Mouse (Mus musculus) heart, embryonic 11.5 days (tissue): ENCODE measurements around the gene Pip5kl1. TPM values are rescaled to one million over a fixed set of nuclear protein-coding genes. Genes with fewer than 3 reads are reported as not detected.

ENCODE experiments used
- ATAC-seq: fragments of 200-750 bp; cut with Nextera tagmentation; replicated peaks from 2 replicates; pipeline ENCODE4 v1.8.0; 2017; ENCODE audit warnings: moderate library complexity; ENCODE audit not compliant: insufficient number of reproducible peaks, low FRiP score, low TSS enrichment
- H3K27ac ChIP-seq: fragments of 300-500 bp; sonication (generic); 2 replicates; pipeline ENCODE4 v1.5.1; 2014; ENCODE audit warnings: mild to moderate bottlenecking, low read depth, low read length
- H3K27me3 ChIP-seq: fragments of 300-500 bp; sonication (generic); 2 replicates; pipeline ENCODE4 v1.6.1; 2014; ENCODE audit warnings: mild to moderate bottlenecking, low read length, mixed read lengths; ENCODE audit not compliant: control insufficient read depth, insufficient read depth
- H3K36me3 ChIP-seq: fragments of 300-500 bp; sonication (generic); 2 replicates; pipeline ENCODE4 v1.6.1; 2014; ENCODE audit warnings: mild to moderate bottlenecking, low read length, moderate library complexity, mixed read lengths; ENCODE audit not compliant: control insufficient read depth, insufficient read depth
- H3K4me1 ChIP-seq: fragments of 300-500 bp; sonication (generic); 2 replicates; pipeline ENCODE4 v1.6.1; 2014; ENCODE audit warnings: low read length; ENCODE audit not compliant: control insufficient read depth, insufficient read depth
- H3K4me2 ChIP-seq: fragments of 300-500 bp; sonication (generic); 2 replicates; pipeline ENCODE4 v1.6.1; 2014; ENCODE audit warnings: mild to moderate bottlenecking, moderate library complexity
- H3K4me3 ChIP-seq: fragments of 300-500 bp; sonication (generic); 2 replicates; pipeline ENCODE4 v1.5.1; 2014; ENCODE audit warnings: low read depth, low read length
- H3K9ac ChIP-seq: fragments of 300-500 bp; sonication (generic); 2 replicates; pipeline ENCODE4 v1.6.1; 2014; ENCODE audit warnings: mild to moderate bottlenecking, low read depth, low read length, moderate library complexity
- H3K9me3 ChIP-seq: fragments of 300-500 bp; sonication (generic); replicated peaks from 2 replicates; pipeline ENCODE4 v1.6.1; 2016; ENCODE audit warnings: low read length; ENCODE audit not compliant: control insufficient read depth
- WGBS: fragments of 180-500 bp; shearing (Covaris S2); extraction: QIAGEN DNeasy Blood & Tissue Kit; methylation state at CpG from one replicate; pipeline ENCODE4 v1.1.7; 2014; ENCODE audit not compliant: insufficient replicate concordance; 5-methylcytosine and 5-hydroxymethylcytosine counted together
- polyA plus RNA-seq: library from polyadenylated mRNA; unstranded; fragments of >200 nt; fragmentation: Nextera tagmentation; extraction: Ambion mirVana; gene quantifications from 2 replicates; pipeline ENCODE4 v1.2.1, GENCODE M21; 2014

The Pip5kl1 gene
- polyA plus RNA-seq = 0.31 and 0.51 TPM in 2 replicates

DNA sequence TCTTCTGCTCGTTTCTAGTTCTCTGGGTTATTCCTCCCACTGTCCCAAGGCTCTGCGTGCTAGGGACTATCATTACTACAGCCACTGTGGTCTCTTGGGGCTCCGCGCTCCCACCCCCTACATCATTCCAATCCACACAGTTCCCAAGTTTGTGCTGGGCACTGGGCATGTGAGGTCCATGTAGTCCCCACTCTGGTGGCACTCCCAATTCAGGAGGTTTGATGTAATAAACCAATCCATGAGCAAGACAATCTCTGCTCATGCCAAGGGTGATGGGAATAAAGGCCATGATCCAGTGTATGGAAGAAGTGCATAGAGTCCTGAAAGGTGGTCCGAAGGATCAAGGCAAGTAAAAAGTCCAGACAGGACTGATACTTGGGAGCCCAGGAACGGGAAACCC lies at the start of gene Pip5kl1:
Gene Pip5kl1 (plus strand): TSS at position 301 of the 400 bp plus-strand sequence.
- Histone ChIP-seq H3K9me3 (no peaks in the 10 kb centered on the region), H3K4me2 (peak within 1 kb of the TSS; percentile 82), H3K4me1 (peaks cover 10% of the 10 kb centered on the region), H3K9ac (peak within 1 kb of the TSS; percentile 53; the same call in 1 of the 2 replicates), H3K4me3 (peak within 1 kb of the TSS; percentile 42), H3K36me3 (peaks cover 3% of the 10 kb centered on the region; the same call in 1 of the 2 replicates), H3K27ac (no peak within 1 kb of the TSS), H3K27me3 (peaks cover 37% of the 10 kb centered on the region)
- ATAC-seq = no peak
- 75% methylated on average over 6 of the region's 6 CpGs for WGBS

GRCm38 (mm10) chr2:32525816-32526215 lies 48.8 kb upstream of the Pip5kl1 start:
- Histone ChIP-seq H3K27me3 (no peaks in the 10 kb centered on the region), H3K27ac (no peak overlapping the region), H3K4me3 (no peak overlapping the region), H3K36me3 (no peaks in the 10 kb centered on the region), H3K9me3 (no peaks in the 10 kb centered on the region), H3K4me1 (no peaks in the 10 kb centered on the region), H3K4me2 (no peak overlapping the region), H3K9ac (no peak overlapping the region)
- ATAC-seq = no peak
- 80% methylated on average over 12 of the region's 12 CpGs for WGBS

- WGBS = 74% methylated on average over 14 of the region's 14 CpGs
- Histone ChIP-seq H3K27me3 (no peaks in the 10 kb centered on the region), H3K9me3 (no peaks in the 10 kb centered on the region), H3K9ac (no peak overlapping the region), H3K4me2 (no peak overlapping the region), H3K36me3 (no peaks in the 10 kb centered on the region), H3K27ac (no peak overlapping the region), H3K4me3 (no peak overlapping the region), H3K4me1 (no peaks in the 10 kb centered on the region)
- ATAC-seq = no peak
These were observed 47.1 kb upstream of the Pip5kl1 start for GRCm38 (mm10) chr2:32527468-32527966.

GRCm38 (mm10) chr2:32528326-32528725 lies 46.3 kb upstream of the Pip5kl1 start:
- H3K4me3 ChIP-seq = no peak overlapping the region
- WGBS = 73% methylated on average over 1 of the region's 1 CpGs
- no peaks in the 10 kb centered on the region for H3K4me1 ChIP-seq
- H3K36me3 ChIP-seq = no peaks in the 10 kb centered on the region
- no peak overlapping the region for H3K4me2 ChIP-seq
- H3K27ac ChIP-seq = no peak overlapping the region
- no peaks in the 10 kb centered on the region for H3K9me3 ChIP-seq
- no peak overlapping the region for H3K9ac ChIP-seq
- H3K27me3 ChIP-seq = no peaks in the 10 kb centered on the region
- ATAC-seq = no peak

DNA sequence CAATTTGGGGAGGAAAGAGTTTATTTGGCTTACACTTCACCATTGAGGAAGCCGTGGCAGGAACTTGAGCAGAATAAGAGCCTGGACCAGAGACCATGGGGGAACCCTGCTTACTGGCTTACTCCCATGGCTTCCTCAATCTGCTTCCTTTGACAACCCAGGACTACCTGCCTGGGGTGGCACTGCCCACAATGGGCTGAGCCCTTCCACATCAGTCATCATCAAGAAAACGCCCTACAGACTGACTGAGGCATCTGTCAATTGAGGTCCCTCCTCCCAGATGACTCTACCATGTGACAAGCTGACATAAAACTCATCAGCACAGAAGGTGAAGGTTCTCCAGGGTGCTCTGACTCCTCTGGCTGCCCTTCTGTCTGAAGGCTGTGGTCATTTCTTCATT lies 44.1 kb upstream of the Pip5kl1 start:
- Histone ChIP-seq H3K4me3 (no peak overlapping the region), H3K36me3 (no peaks in the 10 kb centered on the region), H3K27ac (no peak overlapping the region), H3K27me3 (no peaks in the 10 kb centered on the region), H3K4me2 (no peak overlapping the region), H3K9me3 (no peaks in the 10 kb centered on the region), H3K4me1 (peaks cover 7% of the 10 kb centered on the region), H3K9ac (no peak overlapping the region)
- WGBS = 83% methylated on average over 2 of the region's 2 CpGs
- no peak for ATAC-seq

DNA sequence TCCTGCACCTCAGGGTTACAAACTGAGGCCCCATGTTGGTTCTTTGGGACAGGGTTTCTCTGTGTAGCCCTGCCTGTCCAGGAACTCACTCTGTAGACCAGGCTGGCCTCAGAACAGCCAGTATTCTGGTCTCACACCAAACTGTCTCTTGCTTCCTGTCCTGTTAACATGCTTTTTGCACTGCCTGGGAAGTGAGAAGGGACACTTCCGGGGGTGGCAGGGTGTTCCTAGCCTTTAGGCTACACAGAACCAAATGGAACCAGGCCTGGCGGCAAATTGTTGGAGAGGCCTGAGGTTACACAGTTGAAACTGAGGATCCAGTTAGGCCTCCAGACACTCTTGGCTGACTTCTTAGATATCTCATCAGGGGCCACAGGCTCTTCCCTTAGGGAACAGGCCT lies 41.4 kb upstream of the Pip5kl1 start:
- ATAC-seq = no peak
- Histone ChIP-seq H3K9ac (no peak overlapping the region), H3K27me3 (no peaks in the 10 kb centered on the region), H3K9me3 (no peaks in the 10 kb centered on the region), H3K4me1 (peaks cover 30% of the 10 kb centered on the region), H3K4me2 (no peak overlapping the region), H3K36me3 (no peaks in the 10 kb centered on the region), H3K27ac (no peak overlapping the region), H3K4me3 (no peak overlapping the region)
- WGBS = 79% methylated on average over 2 of the region's 2 CpGs

DNA sequence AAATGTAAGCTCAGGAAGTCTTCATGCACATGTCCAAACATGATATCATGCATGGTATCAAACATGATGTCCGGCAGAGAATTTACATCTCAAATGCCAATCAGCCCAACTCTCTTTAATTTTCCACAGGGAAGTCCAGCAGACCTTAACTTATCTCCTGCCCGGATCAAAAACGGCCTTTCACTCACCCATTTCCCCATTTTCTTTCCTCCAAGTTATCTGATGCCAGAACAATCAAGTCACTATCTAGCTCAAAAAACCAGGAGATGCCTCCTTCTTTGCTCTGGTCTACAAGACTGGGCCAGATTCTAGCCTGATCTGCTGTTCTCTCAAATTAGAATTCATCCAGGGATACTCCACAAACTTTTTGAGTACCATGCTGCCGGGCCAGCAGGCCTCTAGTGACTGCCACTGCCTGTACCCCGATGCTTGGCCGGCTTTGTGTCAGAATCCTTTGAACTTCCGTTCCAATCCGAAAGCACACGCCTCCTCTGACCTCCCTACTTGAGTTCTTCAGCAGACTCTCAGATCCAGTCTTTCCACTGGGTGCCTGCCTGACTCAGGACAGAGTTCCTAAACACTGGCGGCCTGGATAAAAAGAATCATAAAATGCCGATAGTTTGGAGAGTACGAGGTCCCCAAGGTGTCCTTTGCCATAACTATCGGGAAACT lies 40.4 kb upstream of the Pip5kl1 start:
- Histone ChIP-seq H3K4me3 (peak overlapping the region; percentile 80), H3K4me1 (peaks cover 40% of the 10 kb centered on the region), H3K9ac (peak overlapping the region; percentile 70), H3K27ac (peak overlapping the region; percentile 84), H3K9me3 (no peaks in the 10 kb centered on the region), H3K27me3 (no peaks in the 10 kb centered on the region), H3K4me2 (peak overlapping the region; percentile 83), H3K36me3 (no peaks in the 10 kb centered on the region)
- WGBS = 10% methylated on average over 13 of the region's 13 CpGs
- ATAC-seq = no peak

DNA sequence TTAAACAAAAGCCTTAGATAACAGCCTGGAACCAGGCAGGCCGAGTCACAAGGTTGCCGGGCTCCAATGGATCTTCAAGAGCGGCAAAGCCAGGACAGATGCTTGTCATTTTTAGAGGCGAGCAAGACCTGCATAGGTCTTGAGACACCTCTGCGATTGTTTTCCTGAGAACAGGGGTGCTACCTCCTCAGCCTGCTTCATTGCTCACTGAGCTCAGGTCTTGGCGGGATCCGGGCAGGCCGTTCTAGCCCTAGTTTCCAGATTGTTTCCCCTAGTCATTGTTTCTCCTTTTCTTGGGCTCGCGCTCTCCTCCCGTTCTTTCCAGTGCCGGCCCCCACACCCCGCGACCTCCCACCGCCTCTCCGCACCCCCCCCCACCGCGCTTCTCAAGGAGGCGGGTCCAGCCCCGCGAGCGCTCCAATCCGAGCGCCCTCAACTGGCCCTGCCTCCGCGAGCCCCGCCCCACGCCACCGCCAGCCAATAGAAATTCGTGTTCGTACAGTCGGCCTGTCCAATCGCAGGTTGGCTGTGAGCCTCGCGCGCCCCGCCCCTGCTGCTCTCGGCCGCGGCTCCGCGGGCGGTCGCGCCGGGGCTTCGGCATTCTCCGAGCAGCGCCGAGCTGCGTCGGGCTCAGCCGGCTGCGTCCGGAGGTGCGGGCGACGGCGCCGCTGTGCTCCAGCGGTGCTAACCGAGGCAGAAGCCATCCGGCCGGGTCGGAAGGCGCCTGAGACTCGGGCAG lies 39.7 kb upstream of the Pip5kl1 start, which contains the start of gene Fam102a:
Gene Fam102a (plus strand): TSS at position 600 of the 739 bp plus-strand sequence.
- Histone ChIP-seq H3K4me2 (peak within 1 kb of the TSS; percentile 83), H3K9ac (peak within 1 kb of the TSS; percentile 88), H3K9me3 (no peaks in the 10 kb centered on the region), H3K27ac (peak within 1 kb of the TSS; percentile 89), H3K27me3 (no peaks in the 10 kb centered on the region), H3K4me3 (peak within 1 kb of the TSS; percentile 80), H3K36me3 (no peaks in the 10 kb centered on the region), H3K4me1 (peaks cover 47% of the 10 kb centered on the region)
- ATAC-seq = peak; percentile 93
- 1% methylated on average over 64 of the region's 67 CpGs for WGBS
